Mouse (Mus musculus): ENCODE measurements around the gene Foxl2. TPM values are rescaled to one million over a fixed set of nuclear protein-coding genes. Genes with fewer than 3 reads are reported as not detected.

The Foxl2 gene
- polyA plus RNA-seq, 1 experiment from 2014 or later: 0.10 TPM

DNA sequence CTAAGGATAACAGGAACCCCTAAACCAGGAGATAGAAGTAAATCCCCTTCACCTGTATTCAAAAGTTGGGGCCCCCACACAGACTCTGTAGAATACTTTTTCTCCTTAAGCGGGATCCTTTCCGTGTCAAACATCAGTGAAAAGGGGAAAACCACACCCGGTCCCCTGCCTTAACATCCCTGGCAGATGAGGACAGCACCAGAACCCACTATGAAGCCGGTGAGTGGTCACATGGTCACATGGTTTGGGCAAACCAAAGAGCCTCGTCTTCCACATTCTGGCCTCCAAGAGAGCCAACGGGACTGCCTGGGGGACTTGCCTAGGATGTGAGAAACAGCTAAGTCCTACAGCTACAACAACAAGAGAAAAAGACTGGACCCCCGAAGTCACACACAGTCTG, 18.5 kb downstream of the Foxl2 start:
- 7% methylated on average over 7 of the region's 7 CpGs for WGBS
- no peaks in the 10 kb centered on the region for H3K36me3 ChIP-seq
- no peak overlapping the region for H3K27ac ChIP-seq
- peak overlapping the region; percentile 64 for H3K4me3 ChIP-seq
- peaks cover 8% of the 10 kb centered on the region; the same call in 1 of the 2 replicates for H3K4me1 ChIP-seq
- H3K27me3 ChIP-seq (ENCODE audit: insufficient read depth, poor library complexity, severe bottlenecking): peaks cover 86% of the 10 kb centered on the region
- DNase-seq (ENCODE audit: low spot score): no peak
- H3K9me3 ChIP-seq: no peaks in the 10 kb centered on the region

DNA sequence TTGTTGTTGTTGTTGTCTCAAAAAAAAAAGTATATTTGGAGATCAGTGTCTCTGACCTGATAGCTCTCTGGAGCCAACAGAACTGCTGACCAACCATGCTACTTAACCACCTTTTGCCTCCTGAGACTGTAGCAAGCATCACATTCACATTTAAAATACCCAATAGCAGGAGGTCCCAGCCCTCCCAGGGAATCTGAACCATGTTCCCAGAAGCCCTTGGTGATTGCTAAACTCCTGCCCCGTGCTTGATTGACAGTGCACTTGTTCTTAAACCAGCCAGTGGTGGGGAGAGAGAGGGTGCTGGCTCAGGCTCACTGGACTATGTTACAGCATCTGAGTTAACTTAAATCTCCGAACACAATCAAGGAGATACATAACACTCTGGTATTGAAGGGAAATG, 19.8 kb downstream of the Foxl2 start:
- peaks cover 76% of the 10 kb centered on the region for H3K27me3 ChIP-seq (ENCODE audit: insufficient read depth, poor library complexity, severe bottlenecking)
- no peak overlapping the region for H3K27ac ChIP-seq
- no peak overlapping the region for H3K4me3 ChIP-seq
- no peak for DNase-seq (ENCODE audit: low spot score)
- H3K9me3 ChIP-seq: no peaks in the 10 kb centered on the region
- H3K36me3 ChIP-seq: no peaks in the 10 kb centered on the region
- peaks cover 11% of the 10 kb centered on the region; the same call in 1 of the 2 replicates for H3K4me1 ChIP-seq
- WGBS: 37% methylated on average over 2 of the region's 2 CpGs

DNA sequence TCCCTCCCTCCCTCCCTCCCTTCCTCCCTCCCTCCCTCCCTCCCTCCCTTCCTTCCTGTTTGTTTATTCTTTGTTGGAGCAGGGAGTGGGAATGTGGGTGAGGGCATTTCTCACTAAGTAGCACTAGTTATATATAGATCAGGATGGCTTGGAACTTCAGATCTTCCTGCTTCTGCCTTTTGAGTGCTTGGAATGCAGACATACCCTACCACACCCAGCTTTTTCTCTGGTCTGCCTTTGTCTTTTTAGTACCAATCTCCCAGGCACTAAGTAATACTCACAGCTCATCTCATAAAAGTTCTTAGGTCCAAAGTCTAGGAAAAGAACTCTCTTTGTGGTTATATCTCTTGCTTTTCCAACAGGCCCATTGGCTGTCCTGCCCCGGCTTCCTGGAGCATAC, 21.0 kb downstream of the Foxl2 start:
- WGBS: 91% methylated on average over 1 of the region's 1 CpGs
- H3K27me3 ChIP-seq (ENCODE audit: insufficient read depth, poor library complexity, severe bottlenecking): peaks cover 64% of the 10 kb centered on the region
- no peaks in the 10 kb centered on the region for H3K9me3 ChIP-seq
- H3K36me3 ChIP-seq: no peaks in the 10 kb centered on the region
- DNase-seq (ENCODE audit: low spot score): no peak
- H3K4me1 ChIP-seq: peaks cover 11% of the 10 kb centered on the region; the same call in 1 of the 2 replicates
- no peak overlapping the region for H3K27ac ChIP-seq
- H3K4me3 ChIP-seq: no peak overlapping the region

DNA sequence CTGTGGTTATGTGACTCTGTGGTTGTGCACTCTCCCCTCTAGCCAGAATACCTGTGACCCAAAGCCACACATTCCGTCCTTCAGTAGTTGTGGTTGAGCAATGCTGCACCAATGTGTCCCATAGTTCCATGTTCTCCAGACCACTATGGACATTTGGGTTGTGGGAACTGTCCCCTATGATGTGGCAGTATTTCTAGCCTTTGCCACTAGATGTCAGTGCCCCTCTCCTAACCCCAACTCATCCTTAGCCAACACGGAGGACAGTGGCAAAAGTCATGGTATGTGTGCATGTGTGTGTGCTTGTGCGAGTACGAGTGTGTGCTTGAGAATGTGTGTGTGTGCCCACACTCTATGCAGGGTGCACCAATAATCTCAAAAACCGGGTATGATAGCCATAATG, 21.4 kb downstream of the Foxl2 start:
- Histone ChIP-seq H3K27ac (no peak overlapping the region), H3K4me1 (peaks cover 11% of the 10 kb centered on the region; the same call in 1 of the 2 replicates), H3K27me3 (ENCODE audit: insufficient read depth, poor library complexity, severe bottlenecking) (peaks cover 60% of the 10 kb centered on the region), H3K4me3 (no peak overlapping the region), H3K36me3 (no peaks in the 10 kb centered on the region), H3K9me3 (no peaks in the 10 kb centered on the region)
- DNase-seq (ENCODE audit: low spot score): no peak
- WGBS: 43% methylated on average over 5 of the region's 5 CpGs

DNA sequence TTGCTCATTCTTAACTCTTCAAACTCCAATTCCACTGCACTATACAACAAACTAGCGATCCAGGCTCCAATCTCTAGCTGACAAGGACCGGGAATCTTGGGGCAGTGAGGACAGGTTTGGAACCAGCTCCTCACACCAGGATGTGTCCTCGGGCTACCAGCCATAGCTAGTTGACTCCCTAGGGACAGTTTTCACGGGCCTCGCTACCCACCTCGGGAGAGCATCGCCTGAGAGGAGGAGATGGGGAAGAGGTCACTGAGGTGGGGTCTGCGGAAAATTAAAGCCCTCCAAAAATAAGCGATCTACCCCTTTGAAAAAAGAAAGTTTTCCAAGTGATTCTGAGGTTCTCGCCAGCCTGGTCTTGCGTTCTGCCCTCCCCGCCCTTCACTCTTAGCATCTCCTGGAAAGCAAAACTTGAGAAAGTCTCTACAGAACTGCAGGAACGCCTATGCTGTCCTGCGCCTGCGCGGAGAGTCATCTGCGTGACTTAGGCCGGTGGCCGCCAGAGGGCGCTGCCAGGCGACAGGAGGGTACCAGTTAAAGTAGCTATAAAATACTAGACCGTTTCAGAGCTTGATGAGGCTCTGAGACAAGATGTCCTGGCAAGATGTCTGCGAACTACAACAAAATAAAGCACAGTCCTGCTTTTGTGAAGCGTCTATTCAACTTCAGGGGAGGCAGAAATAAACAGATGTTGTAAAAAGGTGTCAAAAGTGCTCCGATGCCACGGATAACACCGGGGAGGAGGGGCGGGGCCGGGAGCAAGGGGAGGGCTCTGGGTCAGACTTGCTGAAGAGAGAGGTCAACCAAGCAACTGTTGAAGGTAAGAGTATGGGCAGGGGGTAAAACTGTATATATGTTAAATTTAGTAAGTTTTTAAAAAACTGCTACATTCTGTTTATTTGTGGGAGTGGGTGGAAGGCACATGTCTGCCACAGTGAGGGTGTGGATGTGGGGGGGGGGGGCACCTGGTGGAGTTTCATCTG, 24.6 kb downstream of the Foxl2 start:
- peaks cover 3% of the 10 kb centered on the region; the same call in 1 of the 2 replicates for H3K4me1 ChIP-seq
- no peaks in the 10 kb centered on the region for H3K9me3 ChIP-seq
- peak; percentile 92 for DNase-seq (ENCODE audit: low spot score)
- no peaks in the 10 kb centered on the region for H3K36me3 ChIP-seq
- no peak overlapping the region for H3K27ac ChIP-seq
- H3K27me3 ChIP-seq (ENCODE audit: insufficient read depth, poor library complexity, severe bottlenecking): peaks cover 39% of the 10 kb centered on the region
- H3K4me3 ChIP-seq: peak overlapping the region; percentile 52
- WGBS: 6% methylated on average over 29 of the region's 29 CpGs

DNA sequence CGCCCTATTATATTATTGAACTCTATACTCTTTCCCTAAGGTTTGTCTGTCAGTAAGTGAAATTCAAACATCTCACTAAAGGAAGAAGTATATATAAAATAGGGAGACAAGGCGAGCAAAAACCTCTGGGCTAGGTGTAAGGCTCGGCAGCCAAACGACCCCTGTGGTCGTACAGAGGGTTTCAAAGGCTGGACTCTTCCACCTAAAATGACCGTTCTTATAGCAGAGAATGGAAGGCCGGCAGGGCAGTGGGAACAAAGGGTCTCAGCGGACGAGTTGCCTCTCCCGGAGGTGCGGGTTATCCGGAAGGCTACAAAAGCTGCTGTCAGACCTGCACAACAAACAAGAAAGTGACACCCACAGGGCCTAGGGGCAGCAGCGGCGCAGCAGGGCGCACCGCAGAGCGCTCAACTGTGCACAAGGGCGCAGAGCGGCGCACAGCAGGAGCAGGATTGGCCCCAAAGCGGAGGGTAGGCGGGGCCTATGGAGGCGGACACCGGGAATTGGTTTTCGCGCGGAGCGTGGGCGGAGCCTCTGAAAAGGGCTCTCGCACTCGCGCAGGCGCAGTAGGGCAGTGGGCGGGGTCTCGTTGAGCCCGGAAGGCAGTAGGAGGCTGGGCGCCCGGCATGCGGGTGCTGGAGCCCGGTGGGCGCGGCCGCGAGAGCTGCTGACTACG, 30.9 kb downstream of the Foxl2 start, which contains the start of gene Faim:
TSS of gene Faim (plus strand) at position 574 of the 676 bp plus-strand sequence.
- no peaks in the 10 kb centered on the region for H3K9me3 ChIP-seq
- 1% methylated on average over 45 of the region's 45 CpGs for WGBS
- H3K36me3 ChIP-seq: no peaks in the 10 kb centered on the region
- H3K27me3 ChIP-seq (ENCODE audit: insufficient read depth, poor library complexity, severe bottlenecking): peaks cover 11% of the 10 kb centered on the region; the same call in 1 of the 2 replicates
- peaks cover 8% of the 10 kb centered on the region; the same call in 1 of the 2 replicates for H3K4me1 ChIP-seq
- DNase-seq (ENCODE audit: low spot score): peak; percentile 100
- H3K4me3 ChIP-seq: peak within 1 kb of the TSS; percentile 77
- H3K27ac ChIP-seq: peak within 1 kb of the TSS; percentile 85

DNA sequence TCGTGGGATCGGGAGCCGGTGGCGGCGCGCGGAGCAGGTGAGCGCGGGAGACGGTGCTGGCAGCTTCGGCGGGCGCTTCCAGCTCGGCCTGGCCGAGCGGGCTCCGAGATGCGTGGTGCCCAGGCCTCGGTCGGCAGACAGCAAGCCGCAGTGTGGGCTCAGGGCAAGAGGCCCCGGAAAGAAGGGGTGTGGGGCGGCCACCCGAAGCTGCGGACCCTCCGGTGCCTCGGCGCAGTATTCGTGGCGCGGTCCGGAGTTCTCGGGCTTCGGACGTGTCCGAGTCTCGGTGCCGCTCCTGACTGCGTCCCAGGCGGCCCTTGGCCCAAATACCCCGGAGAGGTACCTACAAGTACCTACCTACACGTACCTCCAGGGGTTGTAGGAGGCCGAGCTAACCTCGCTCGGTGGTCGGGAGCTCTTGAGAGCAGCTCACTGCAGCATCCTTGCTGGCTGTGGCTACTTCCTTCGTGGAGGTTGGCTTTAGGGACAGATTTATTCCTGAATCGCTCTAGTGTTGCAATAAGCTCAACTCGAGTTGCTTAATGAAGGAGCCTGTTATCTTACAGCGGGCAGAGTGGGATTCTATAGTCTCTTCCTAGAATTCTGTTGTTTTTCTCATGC, 31.5 kb downstream of the Foxl2 start:
- Histone ChIP-seq H3K4me1 (peaks cover 8% of the 10 kb centered on the region; the same call in 1 of the 2 replicates), H3K27me3 (ENCODE audit: insufficient read depth, poor library complexity, severe bottlenecking) (peaks cover 11% of the 10 kb centered on the region; the same call in 1 of the 2 replicates), H3K9me3 (no peaks in the 10 kb centered on the region), H3K36me3 (no peaks in the 10 kb centered on the region), H3K4me3 (peak overlapping the region; percentile 77), H3K27ac (peak overlapping the region; percentile 85)
- under 1% methylated on average over 50 of the region's 50 CpGs for WGBS
- no peak for DNase-seq (ENCODE audit: low spot score)

DNA sequence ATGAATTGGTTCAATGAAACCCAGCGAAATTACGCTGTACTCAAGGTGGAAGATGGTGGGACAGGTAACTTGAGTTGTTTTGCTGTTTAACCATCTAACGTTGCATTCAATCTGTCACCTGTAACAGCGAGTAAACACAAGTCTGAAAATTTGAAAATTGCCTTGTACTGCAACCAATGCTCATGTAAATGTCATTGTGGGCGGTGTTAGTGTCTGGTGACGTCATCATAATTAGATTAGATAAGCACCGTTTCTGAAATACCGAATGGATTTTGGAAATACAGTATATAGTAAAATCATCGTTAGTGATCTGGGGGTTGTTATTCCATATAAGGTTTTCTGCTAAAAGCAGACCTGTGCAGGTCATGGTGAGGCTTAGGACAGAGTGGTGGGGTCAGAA, 32.0 kb downstream of the Foxl2 start:
- H3K27ac ChIP-seq: 0 out of 2 replicates have a peak overlapping the region, but pooled peaks have one; percentile 85
- DNase-seq (ENCODE audit: low spot score): no peak
- H3K36me3 ChIP-seq: no peaks in the 10 kb centered on the region
- peaks cover 11% of the 10 kb centered on the region; the same call in 1 of the 2 replicates for H3K27me3 ChIP-seq (ENCODE audit: insufficient read depth, poor library complexity, severe bottlenecking)
- peaks cover 8% of the 10 kb centered on the region; the same call in 1 of the 2 replicates for H3K4me1 ChIP-seq
- H3K9me3 ChIP-seq: no peaks in the 10 kb centered on the region
- H3K4me3 ChIP-seq: peak overlapping the region; percentile 77
- WGBS: 49% methylated on average over 9 of the region's 9 CpGs

DNA sequence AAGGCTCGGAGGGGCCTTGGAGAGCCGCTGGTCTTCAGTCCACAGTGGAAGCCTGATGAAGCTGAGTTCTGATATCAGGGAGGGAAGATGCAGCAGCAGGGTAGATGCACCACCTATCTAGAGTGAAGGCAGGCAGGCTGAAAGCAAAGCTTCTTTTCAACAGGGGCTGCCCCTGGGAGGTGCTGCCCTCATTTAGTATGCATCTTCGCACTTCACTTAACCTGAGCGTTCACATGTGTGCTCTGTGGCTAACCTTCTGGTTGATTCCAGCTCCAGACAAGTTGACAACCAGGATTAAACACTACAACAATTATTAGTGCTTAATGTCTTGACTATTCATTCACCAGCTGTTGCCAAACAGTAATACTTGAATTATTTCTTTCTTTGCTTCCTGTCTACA, 39.0 kb downstream of the Foxl2 start:
- H3K36me3 ChIP-seq: peaks cover 26% of the 10 kb centered on the region
- no peak for DNase-seq (ENCODE audit: low spot score)
- H3K27me3 ChIP-seq (ENCODE audit: insufficient read depth, poor library complexity, severe bottlenecking): no peaks in the 10 kb centered on the region
- H3K4me1 ChIP-seq: no peaks in the 10 kb centered on the region
- H3K4me3 ChIP-seq: no peak overlapping the region
- no peaks in the 10 kb centered on the region for H3K9me3 ChIP-seq
- H3K27ac ChIP-seq: no peak overlapping the region
- 88% methylated on average over 4 of the region's 4 CpGs for WGBS

DNA sequence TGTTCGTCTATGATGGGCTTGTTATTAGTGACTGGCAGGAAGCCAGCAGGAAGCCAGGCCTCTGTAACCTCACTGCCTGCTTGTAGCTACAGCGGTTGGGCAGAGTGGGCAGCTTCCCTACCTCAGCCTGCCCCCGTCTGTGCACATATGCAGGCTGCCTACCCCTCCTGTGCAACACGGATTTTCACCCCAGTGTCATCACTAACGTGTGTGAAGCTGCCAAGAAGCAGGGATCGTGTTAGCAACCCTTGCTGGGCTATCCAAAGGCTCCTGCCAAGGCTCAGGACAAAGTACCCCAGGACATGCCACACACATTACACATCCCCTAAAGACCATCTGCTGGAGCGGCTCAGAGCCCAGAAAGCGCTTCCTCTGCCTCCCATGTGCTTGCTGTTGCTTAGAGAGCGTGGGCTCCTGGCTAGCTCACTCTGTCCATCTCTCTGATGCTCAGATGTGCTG, 44.8 kb downstream of the Foxl2 start:
- Histone ChIP-seq H3K27me3 (ENCODE audit: insufficient read depth, poor library complexity, severe bottlenecking) (no peaks in the 10 kb centered on the region), H3K9me3 (no peaks in the 10 kb centered on the region), H3K4me1 (no peaks in the 10 kb centered on the region), H3K27ac (no peak overlapping the region), H3K4me3 (no peak overlapping the region), H3K36me3 (peaks cover 40% of the 10 kb centered on the region)
- DNase-seq (ENCODE audit: low spot score): no peak
- WGBS: 77% methylated on average over 9 of the region's 9 CpGs

DNA sequence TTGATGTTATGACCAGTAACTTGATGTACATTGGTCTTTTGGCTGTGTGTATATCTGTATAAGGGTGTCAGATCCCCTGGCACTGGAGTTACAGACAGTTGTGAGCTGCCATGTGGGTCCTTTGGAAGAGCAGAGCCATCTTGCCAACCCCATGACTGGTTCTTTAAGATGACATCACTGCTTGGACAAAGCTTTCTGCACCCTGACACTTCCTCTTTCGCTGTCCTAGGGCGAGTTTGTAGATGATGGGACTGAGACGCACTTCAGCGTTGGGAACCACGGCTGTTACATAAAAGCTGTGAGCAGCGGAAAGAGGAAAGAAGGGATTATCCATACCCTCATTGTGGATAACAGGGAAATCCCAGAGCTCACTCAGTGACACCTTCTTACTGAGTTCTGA, 46.2 kb downstream of the Foxl2 start:
- Histone ChIP-seq H3K4me1 (no peaks in the 10 kb centered on the region), H3K27ac (no peak overlapping the region), H3K36me3 (peaks cover 34% of the 10 kb centered on the region), H3K9me3 (no peaks in the 10 kb centered on the region), H3K4me3 (no peak overlapping the region), H3K27me3 (ENCODE audit: insufficient read depth, poor library complexity, severe bottlenecking) (no peaks in the 10 kb centered on the region)
- no peak for DNase-seq (ENCODE audit: low spot score)
- WGBS: 96% methylated on average over 6 of the region's 6 CpGs

All from heart, embryonic 10.5 days (tissue).